Mouse (Mus musculus): ENCODE measurements around the gene Trim67.
"Not testable (repeated sequence)": the region's sequence is repeated elsewhere in the genome, so short reads cannot be mapped to it uniquely, and the experiment has no call there.

Gene Trim67

GRCm38 (mm10) chr8:124835848-124836247 is 43.0 kb downstream of the Trim67 start:
- no peak for DNase-seq

DNA sequence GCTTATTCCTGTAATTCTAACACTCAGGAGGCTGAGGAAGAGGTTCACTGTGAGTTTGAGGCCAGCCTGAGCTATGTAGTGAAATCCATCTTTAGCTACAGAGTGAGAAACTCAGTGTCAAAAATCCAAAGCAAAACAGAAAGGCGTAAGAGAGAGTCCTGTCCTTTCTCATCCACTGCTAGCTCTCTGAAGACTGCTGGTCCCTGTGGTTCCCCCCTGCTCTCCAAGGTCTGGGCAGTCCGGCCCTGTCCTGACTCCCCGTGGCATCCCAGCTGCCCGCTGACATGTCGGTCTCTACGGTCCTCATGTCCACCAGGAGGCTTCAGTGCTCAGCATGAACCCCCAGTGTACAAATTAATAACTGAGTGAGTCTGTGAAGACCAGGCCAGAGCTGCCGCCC is 43.4 kb downstream of the Trim67 start:
- no peak for DNase-seq

DNA sequence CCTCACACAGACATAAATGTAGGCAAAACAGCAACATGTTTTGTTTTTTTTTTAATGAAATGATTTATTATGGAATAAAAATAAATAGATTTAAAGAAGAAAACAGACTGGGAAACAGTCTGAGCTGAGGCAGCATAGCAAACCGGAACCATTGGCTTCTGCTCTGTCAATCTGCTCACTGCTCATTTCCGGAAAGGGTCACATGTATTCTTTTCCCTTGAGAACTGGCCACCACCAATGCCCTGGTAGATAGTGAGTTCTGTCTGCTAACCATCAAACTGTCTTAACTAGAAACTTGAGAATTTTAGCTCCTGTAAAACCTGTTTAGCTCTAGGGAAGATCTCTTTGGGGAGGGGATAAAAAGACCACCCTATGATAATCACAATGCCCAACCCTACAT is 44.0 kb downstream of the Trim67 start:
- no peak for DNase-seq

GRCm38 (mm10) chr8:124837956-124838355 is 45.1 kb downstream of the Trim67 start:
- DNase-seq = no peak

- DNase-seq = no peak
These were observed 46.5 kb downstream of the Trim67 start for GRCm38 (mm10) chr8:124839371-124839770.

DNA sequence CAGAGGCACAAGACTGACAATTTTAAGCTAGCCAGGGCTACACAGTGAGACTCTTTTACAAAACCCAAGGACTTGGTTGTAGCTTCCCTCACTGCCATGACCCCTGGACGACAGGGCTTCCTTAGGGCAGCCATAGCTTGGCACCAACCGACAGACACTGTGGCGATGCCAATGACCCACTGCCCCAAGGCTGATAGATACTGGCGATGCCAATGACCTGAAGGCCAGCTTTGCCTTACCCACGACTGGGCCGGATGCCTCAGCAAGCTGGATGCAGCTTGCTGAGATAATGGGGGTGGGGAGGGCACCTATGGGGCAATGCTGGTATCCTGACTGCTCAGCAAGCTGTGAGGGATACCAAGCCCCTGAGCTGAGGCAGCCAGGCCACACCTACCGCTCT is 48.0 kb downstream of the Trim67 start:
- DNase-seq = no peak

- no peak for DNase-seq
These were observed 48.9 kb downstream of the Trim67 start for GRCm38 (mm10) chr8:124841775-124842174.

DNA sequence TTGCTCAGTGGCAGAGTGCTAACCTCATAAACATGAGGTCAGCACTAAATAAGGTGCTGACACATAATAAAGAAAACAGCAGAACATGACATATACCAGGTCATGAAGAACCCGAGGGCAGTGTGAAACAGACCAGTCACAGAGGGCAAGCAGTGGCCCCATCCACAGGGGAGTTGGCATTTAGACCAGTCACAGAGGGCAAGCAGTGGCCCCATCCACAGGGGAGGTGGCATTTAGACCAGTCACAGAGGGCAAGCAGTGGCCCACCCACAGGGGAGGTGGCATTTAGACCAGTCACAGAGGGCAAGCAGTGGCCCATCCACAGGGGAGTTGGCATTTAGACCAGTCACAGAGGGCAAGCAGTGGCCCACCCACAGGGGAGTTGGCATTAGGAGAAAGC is 50.0 kb downstream of the Trim67 start:
- DNase-seq = not testable (repeated sequence)

- DNase-seq = no peak
These were observed 52.2 kb downstream of the Trim67 start for GRCm38 (mm10) chr8:124845131-124845530.

GRCm38 (mm10) chr8:124845573-124845972 is 52.7 kb downstream of the Trim67 start:
- no peak for DNase-seq

DNA sequence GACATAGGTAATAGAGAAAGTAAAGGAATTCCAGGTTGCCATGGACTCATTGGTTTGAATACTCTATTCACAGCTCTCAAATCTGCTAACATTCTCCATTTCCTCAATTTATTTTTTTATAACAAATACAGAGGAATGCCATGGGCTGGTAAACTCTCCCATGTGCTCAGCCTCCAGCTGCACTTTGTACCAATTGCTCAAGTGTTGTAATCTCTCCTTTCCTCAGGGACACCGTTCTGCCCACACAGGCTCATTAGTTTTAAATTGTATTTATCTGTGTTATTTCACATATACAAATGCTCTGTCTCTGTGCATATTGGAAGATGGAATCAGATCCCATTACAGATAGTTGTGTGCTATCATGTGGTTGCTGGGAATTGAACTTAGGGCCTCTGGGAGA is 60.6 kb downstream of the Trim67 start:
- DNase-seq = no peak

GRCm38 (mm10) chr8:124859466-124859865 is 66.6 kb downstream of the Trim67 start:
- DNase-seq = no peak

DNA sequence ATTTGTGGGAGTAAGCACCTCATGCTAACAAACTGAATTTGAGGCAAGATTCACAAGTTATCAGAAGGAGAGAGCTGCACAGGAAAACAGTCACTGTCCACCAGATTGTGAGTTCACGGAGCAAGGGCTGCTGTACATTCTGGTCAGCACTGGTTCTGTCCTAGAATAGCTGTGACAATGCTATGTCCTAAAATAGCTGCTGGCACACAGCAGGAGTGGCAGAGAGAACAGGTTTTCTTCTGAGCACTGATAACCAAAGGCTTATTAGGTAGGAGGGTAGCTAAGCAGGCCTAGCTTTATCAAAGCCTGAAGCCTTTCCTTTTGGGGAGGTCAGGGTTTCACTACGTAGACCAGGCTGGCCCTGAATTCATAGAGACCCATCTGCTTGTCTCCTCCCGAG is 67.3 kb downstream of the Trim67 start:
- no peak for DNase-seq

GRCm38 (mm10) chr8:124862321-124863162 is 69.7 kb downstream of the Trim67 start, which contains the start of the genes Gnpat and 2810004N23Rik:
Gene Gnpat, plus strand, starts transcription at chr8:124863033.
Gene 2810004N23Rik, minus strand, starts transcription at chr8:124863120.
- peak; percentile 95 for DNase-seq

DNA sequence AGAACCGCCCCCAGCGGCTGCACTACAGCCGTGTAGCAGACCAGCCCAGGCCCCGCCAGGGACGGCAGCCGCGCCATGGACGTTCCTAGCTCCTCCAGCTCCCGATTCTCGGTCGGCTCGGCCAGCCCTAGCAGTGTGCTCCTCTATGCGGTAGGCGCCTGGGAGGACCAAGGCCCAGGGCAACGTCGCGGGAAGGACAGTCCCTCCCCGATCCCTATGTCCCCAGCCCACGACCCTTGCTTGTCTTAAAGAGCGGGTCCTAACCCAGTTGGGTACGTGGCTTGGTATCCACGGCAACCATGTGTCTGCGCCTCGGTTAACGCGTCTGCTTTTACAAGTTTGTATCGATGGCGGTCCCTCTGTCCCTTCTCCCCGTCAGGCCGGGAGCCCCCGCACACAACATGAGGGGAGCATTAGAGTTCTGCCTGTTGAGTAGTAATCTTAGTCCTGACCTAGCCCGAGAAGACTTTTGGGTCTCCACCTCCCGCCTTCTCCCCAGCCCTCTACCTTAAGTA is 70.3 kb downstream of the Trim67 start:
- DNase-seq = no peak

- no peak for DNase-seq
These were observed 70.8 kb downstream of the Trim67 start for GRCm38 (mm10) chr8:124863729-124864128.

- DNase-seq = no peak
These were observed 73.8 kb downstream of the Trim67 start for GRCm38 (mm10) chr8:124866669-124867068.

- no peak for DNase-seq
These were observed 74.2 kb downstream of the Trim67 start for GRCm38 (mm10) chr8:124867126-124867525.

DNA sequence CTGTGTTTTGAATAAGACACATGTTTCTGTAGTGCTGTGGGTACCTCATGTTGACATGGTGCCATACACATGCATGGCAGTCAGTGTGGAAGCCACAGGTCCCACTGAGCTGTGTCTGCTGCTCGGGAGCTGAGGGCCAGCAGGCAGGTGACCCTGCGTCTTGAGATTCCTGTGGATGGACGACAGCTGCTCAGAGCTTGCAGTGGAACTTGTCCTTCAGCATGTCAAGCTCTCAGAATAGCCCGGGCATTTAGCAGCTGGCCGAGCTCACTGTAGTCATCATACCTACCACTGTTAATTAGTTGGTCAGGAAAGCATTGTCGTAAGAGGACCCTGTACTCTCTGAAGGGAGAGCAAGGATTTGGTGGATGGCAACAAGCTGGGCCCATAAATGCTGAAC is 76.8 kb downstream of the Trim67 start:
- DNase-seq = no peak

GRCm38 (mm10) chr8:124871474-124871873 is 78.6 kb downstream of the Trim67 start:
- no peak for DNase-seq

DNA sequence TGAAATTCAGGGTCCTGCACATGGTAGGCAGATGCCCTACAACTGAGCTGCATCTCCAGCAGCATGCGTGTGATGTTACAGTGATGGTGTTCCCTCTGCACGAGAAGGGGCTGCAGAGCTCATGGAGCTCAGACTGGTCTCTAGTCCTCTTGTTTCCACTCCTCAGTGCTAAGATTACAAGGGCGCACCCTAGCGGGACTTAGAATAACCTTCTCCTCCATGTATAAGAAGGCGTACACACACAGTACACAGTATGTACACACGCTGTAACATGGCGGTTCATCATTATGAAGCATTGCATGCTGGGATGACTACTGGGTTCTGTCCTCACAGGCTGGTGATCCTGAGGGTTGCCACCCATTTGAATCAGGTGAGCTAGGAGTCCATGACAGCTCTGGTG is 79.2 kb downstream of the Trim67 start:
- no peak for DNase-seq

DNA sequence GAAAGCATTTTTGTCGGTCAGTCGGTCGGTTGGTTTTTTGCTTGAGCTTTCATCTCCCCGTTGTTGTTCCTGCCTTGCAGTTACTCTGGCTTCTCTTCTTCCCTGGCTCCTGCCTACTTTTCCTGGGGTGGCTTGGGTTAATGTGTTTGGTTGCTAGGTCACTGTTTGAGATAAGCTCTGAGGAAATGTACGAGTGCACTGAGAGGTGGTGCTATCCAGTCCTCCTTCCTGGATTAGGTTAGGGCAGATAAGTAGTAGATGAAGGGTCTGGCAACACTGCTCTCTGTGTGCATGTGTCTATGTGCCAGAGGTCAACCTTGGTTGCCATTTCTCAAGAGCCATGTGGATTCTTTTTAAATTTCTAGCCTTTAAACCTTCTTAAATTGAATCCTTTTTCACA is 79.8 kb downstream of the Trim67 start:
- DNase-seq = no peak

DNA sequence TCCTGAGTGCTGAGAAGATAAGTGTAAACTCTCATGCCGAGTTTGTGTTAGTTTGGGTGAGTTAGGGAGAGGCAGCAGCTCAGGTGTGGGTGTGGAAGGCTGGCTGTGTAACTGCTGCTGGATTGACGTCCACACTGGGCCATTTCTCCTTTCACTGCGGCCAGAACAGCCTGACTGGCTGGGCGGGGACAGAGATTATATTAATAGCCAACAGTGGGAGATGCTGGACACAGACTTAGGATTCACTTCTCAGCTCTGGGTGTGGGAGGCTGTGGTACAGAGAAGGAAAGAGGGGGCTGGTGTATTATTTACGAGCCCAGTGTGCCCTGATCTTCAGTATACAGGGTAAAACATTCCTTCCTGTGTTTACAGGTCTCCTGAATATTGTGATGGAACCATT is 85.2 kb downstream of the Trim67 start:
- DNase-seq = no peak

- DNase-seq = no peak
These were observed 86.1 kb downstream of the Trim67 start for GRCm38 (mm10) chr8:124878946-124879526.
